ENCODE assay signal across 20 mouse cellular contexts in genomic region chr11:77095206-77095605, GRCm38 (mm10).
"Had no signal": no experiment of that assay in that cellular context is flagged by ENCODE, and none has a peak within 500 bp of the region (broad histone marks: within the 10 kb centered on the region; RNA-seq: fewer than 3 reads in every experiment).

No protein-coding gene starts in this region.

- H3K4me3 ChIP-seq: kidney, embryonic 15.5 days; layer of hippocampus, adult 2 months; left cerebral cortex, adult 2 months; liver, embryonic 13.5 days; midbrain, embryonic 12.5 days; midbrain, embryonic 15.5 days; neural tube, embryonic 12.5 days; neural tube, embryonic 15.5 days had no signal

- H3K36me3 ChIP-seq: kidney, embryonic 15.5 days; liver, embryonic 13.5 days; midbrain, embryonic 12.5 days; midbrain, embryonic 15.5 days; neural tube, embryonic 12.5 days; neural tube, embryonic 15.5 days had no signal

- H3K9ac ChIP-seq: kidney, embryonic 15.5 days; liver, embryonic 13.5 days; midbrain, embryonic 12.5 days; midbrain, embryonic 15.5 days; neural tube, embryonic 12.5 days; neural tube, embryonic 15.5 days had no signal

- ATAC-seq: intestine, embryonic 16.5 days; midbrain, embryonic 15.5 days had no signal

- H3K4me2 ChIP-seq: kidney, embryonic 15.5 days; liver, embryonic 13.5 days; midbrain, embryonic 12.5 days; midbrain, embryonic 15.5 days; neural tube, embryonic 12.5 days; neural tube, embryonic 15.5 days had no signal

- H3K27ac ChIP-seq: kidney, embryonic 15.5 days; layer of hippocampus, adult 2 months; left cerebral cortex, adult 2 months; liver, embryonic 13.5 days; macrophage; midbrain, embryonic 12.5 days; midbrain, embryonic 15.5 days; neural tube, embryonic 12.5 days; neural tube, embryonic 15.5 days; stomach, postnatal 0 days had no signal

- H3K9me3 ChIP-seq: kidney, embryonic 15.5 days; liver, embryonic 13.5 days; midbrain, embryonic 12.5 days; midbrain, embryonic 15.5 days; neural tube, embryonic 12.5 days; neural tube, embryonic 15.5 days had no signal

- H3K27me3 ChIP-seq: kidney, embryonic 15.5 days; liver, embryonic 13.5 days; midbrain, embryonic 15.5 days had no signal

- DNase-seq: kidney, adult 18-20 months; kidney, postnatal 25 days; layer of hippocampus, postnatal 36 days; liver, embryonic 13.5 days; right cerebral cortex, adult 18-20 months; right cerebral cortex, postnatal 14 days; right cerebral cortex, postnatal 4 days; thymus, adult 2 months; thymus, postnatal 14 days; thymus, postnatal 4 days had no signal
